Mouse (Mus musculus) heart, adult 2 months (tissue): ENCODE measurements around the gene Gsta4.

Experiments used
- CTCF ChIP-seq: fragments of 200-600 bp; IDR thresholded peaks from 2 replicates; pipeline ENCODE4 v1.8.1; 2022; ENCODE audit warnings: antibody characterized with exemption, mild to moderate bottlenecking, moderate library complexity
- POLR2A ChIP-seq: fragments of 200-500 bp; IDR thresholded peaks from 2 replicates; pipeline ENCODE4 v1.6.1; 2011; ENCODE audit warnings: mild to moderate bottlenecking, low read depth, low read length, control low read depth; ENCODE audit not compliant: insufficient read depth

GRCm38 (mm10) chr9:78197801-78198200 lies 15.2 kb downstream of the Gsta4 start:
- TF ChIP-seq POLR2A, result no peak
- TF ChIP-seq CTCF, result no peak
